Mouse (Mus musculus): ENCODE results near the gene Gm20716.
A peak's percentile ranks its signal among the peaks of the same experiment; 100 is the strongest.

Gm20716 gene

DNA sequence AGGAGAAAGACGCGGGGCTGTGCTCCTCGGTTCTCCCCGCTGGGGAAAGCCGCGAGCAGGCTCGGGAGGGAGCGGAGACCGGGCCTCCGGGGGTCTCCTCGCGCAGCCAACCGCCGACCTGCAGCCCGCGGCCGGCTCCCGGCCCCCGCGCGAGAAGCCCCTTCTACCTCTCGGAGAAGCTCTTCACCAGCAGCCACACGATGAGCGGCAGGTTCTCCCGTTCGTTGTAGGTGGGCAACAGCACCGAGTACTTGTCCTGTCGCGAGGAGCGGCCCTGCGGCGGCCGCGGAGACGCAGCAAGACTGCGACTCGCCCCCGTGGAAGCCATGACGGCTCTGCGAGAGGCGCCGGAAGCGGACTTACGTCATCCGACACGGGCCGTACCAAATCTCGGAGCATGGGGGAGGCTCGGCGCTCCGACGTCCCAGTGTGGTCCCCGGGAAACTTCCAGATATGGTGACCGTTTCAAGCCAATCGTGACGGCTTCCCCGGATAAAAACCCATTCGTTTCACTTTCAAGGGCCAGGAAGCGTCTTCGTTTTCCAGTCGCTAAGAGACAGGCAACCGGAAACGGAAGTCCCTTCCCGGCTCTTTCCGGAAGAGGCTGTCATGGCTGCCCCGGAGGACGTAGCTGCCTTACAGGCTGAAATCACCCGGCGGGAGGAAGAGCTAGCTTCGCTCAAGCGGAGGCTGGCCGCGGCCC is at the start of gene Gm20716, which contains the start of the genes Dpm1 and Mocs3:
Gene Gm20716, minus strand, starts transcription at position 339 of the 703 bp plus-strand sequence.
Gene Dpm1, minus strand, starts transcription at position 566 of the 703 bp plus-strand sequence.
Gene Mocs3, plus strand, starts transcription at position 597 of the 703 bp plus-strand sequence.
- peak; percentile 69 to 76 for DNase-seq

DNA sequence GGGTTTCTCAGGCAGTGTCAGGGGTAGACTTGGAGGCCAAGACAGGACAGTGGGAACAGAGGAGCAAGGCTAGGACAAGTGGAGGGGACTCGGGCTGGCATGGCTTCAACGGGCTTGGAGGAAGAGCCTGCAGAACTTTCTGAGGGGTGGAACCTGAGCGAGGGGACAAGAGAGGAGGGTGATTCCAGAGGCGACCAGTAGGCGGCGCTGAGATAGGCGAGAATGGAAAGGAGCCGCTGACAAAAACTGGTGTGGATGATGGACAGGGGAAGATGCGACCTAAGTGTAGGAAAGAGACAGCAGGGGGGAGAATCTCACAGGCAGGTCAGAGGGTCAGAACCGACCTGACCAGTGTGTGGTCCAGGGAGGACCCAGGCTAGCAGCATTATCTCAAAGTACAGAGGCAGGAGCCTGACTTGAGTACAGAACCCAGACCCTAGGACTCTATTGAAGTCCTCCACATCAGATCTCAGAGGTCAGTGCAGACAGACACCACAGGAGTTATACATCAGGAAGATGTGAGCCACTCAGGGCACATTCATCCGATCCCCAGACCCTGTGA is 44.3 kb upstream of the Gm20716 start:
- DNase-seq: peak; percentile 15 to 17

DNA sequence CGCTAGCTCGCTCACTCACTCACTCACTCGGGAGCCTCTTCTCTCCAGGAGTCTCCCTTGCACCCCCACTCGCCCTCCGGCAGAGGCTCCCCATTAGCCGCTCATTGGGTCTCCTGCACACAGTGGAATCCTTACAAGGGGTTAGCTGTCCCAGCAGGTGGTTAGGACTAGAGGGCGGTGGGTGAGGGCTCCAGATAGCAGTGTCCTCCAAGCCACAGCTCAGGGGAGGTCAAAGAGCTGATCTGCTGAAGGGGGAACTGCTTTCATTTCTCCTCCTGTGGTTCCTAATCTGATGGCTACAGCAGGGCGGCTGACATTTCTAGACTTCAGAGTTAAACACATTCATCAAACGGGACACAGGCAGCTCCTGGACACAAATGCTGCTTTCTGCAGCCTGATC is 43.2 kb upstream of the Gm20716 start:
- DNase-seq: no peak

DNA sequence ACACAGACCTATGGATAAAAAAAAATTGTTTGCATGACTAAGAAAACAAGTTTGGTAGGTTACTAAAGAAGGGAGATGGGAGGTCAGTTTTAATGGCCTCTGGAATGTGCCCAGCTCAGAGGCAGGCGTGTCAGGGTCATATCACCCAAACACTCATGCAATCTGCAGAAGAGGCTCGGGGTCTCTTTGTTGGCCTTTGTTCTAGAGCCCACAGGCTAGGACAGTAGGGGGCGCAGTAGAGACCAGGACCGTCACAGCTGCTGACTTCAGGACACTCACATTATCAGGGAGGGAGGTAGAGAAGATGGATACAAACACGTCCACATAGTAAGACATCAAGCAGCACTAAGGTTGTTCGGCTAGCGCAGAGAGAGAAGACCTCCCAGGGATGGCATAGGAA is 37.9 kb upstream of the Gm20716 start:
- no peak for DNase-seq

DNA sequence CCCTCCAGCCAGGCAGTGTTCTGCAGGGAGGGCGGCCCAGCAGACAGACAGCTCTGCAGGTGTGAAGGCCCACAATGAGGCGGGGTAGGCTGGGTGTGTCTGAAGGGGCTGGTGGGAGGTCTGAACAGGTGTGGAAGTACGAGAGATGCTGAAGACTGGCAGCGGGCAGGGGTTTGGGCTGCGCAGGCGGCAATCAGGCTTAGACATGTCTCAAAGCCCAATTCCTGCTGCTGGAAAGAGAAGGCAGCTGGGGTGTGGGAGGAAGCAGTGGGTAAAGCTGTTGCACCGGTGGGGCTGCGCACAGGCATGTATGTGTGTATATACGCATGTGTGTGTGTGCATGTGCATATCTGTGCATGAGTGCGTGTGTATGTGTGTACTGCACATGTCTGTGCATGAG is 30.7 kb upstream of the Gm20716 start:
- DNase-seq: no peak

DNA sequence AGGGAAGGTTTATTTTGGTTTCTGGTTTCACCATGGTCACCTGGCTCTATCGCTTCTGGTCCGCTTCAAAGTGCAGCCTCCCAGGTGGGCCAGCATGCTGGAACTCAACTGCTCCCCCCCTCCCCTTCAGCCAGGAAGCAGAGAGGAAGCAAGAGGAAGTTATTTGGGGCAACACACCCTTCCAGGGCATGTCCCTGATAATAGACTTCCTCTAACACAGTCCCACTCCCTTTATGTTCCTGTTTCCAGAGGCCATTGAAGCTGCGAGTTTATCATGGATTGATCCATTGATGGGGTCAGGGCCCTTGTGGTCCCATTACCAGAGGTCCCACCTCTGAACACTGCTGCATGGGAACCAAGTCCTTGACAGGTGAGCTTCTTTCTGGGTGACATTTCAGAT is 30.0 kb upstream of the Gm20716 start:
- no peak for DNase-seq

DNA sequence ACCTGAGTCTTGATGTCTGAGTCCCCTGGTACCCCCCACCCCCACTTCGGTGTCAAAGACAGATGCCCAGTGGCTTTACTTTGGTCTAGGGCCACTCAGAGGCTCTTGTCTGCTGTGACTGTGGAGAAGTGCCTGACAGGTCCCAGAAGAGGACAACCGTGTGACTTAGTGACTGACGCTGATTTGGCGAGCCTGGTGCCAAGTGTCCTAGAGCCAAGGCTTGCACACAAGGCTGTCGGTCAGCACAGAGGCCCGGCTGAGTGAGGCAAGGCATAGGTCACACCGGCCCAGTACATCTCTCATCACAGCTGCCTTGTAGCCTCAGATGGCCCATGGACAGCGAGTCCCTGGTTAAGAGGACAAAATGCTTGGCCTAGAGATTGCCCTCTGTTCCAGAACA is 28.9 kb upstream of the Gm20716 start:
- no peak for DNase-seq

DNA sequence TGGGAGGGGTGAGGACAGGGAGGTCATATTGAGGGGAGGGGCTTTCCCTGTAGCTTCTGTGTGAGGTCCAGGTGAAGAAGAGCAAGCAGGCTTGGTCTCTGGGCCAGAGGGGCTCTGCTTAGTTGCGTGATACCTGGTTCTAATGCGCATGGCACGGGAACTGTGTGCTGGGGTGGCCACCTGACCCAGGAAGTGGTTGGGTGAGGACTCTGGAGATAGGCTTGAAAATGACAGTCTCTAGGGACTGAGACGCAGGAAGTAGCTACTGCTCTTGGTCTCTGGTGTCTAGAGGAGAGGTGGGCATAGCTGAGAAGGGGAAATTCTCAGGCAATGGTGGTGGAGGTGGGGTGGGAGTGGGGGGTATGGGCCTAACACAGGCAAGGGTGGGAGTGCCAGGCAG is 27.0 kb upstream of the Gm20716 start:
- no peak for DNase-seq

DNA sequence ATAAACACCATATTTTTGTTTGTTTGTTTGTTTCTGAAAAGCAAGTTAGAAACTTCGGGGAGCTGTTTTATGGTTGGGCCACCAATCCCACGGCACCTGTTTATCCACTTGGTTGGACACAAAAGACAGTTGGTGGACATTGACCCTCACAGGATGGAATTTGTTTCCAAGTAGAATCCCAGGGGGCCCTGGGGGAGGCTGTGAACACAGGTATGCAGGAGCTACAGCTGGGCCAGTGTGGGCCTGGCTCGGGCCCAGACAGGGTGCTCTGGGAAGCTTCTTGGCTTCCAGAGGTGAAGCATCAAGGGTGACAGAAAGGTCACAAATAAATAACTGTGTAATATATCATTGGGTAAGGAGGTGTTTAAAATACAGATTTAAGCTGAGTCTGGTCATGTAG is 26.3 kb upstream of the Gm20716 start:
- DNase-seq: no peak

DNA sequence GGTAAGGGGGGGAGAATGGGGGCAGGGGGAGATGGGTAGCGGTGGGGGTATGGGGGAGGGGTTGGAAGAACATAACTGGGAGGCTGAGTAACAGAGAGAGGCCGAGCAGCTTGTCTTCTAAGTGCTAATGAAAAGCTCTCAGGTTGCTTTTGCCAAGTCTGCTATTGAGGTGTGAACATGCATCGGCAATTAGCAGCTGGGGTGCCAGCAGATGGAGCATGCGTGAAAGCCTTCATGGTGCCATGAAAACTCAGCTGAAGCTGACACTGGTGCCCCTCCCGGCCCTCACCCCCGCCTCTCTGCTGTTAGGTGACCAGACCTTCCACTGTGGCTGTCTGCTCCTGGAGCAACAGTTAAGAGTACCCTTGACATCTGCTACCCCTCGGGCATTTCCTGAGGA is 23.7 kb upstream of the Gm20716 start:
- DNase-seq: no peak

DNA sequence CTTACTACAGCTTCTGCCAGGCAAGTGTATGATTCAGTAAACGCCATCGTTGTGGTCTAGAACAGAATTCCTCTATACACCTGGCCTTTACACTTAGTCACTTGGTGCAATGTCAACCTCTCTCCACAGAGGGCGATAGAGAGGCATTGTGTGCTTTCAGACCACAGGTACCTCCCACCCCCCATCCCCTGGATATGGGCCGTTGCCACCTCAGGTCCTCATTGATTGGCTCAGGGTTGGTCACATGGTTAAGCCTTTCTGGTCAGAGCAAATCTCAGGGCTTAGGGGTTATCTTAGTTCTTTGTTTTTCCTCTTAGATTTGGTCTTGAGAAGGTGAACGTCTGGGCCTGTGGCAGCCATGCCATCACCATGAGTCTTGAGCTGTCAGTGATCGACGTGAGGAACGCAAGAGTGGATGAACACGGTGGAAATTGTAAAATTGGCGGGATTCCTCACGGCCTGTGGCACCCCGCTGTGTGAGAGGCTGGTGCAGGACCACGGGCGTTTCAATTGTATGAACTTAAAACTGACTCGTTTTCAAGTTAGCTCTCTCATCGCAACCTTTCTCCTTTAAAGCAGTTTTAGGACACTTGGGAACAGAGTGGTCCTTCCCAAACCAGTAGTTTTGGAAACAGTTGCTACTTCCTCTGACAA is 22.6 kb upstream of the Gm20716 start:
- no peak for DNase-seq

DNA sequence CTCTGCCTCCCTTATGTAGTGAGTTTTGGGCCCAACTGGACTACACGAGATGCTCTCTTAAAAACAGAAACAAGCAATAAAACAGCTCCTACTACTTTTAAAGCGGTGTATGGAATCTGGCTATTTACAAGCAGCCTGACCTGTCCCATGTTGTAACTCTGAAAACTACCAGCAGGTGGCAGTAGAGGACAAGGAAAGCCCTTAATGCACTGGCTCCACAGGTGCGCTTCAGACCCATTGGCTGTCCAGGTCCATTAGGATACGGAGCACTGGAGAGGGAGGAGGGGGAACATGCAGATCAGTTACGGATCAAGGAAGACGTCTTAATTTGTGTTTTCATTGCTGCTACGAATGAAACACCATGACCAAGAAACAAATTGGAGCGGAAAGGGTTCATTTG is 20.1 kb upstream of the Gm20716 start:
- DNase-seq: peak; percentile 20 to 51

DNA sequence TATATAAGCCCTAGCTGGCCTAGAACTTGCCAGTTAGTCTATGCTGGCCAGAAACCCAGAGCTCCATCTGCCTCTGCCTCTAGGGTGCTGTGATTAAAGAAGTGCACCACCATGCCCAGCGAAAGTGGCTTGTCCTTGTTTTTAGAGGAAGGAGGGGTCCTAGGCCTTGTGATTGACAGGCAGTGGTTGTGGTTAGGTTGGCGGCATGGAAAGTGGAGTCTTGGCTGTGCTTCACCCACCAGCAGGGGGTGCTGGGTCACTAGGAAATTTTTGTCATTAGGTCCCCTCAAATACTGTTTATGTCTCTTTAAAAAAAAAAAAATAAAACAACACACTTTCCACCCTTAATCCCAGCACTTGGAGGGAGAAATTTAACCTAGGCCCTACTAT is 18.7 kb upstream of the Gm20716 start:
- no peak for DNase-seq

DNA sequence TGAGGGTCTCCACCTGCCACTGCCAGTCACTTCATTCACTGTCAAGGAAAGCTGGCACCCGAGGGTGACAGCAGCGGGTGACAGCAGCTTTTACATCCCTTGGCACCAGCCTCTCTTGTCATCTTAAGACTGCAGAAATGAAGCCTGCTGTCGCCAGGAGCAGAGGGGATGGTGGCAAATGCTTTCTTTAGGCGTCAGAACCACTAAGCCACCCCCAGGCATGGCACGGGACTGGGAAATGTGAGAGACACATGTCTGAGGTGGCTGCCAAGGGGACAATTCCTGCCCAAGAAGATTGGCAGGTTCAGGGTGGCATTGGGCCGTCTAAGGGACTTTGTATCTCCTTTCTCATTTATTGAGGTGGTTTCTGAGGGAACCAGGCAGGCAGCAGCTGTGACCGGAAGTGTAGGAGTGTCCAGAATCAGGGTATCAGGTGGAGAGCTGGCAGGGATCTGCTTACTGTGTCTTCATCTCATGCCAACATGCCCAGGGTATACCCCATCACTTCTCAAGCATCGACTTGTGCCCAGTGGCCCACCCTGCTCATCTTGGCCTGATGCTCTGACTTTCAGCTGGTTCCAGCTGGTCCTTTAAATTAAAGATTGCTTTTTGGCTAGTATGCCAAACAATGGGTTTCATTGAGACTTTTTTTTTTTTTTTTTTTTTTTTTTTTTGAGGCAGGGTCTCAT is 18.1 kb upstream of the Gm20716 start:
- DNase-seq: no peak

DNA sequence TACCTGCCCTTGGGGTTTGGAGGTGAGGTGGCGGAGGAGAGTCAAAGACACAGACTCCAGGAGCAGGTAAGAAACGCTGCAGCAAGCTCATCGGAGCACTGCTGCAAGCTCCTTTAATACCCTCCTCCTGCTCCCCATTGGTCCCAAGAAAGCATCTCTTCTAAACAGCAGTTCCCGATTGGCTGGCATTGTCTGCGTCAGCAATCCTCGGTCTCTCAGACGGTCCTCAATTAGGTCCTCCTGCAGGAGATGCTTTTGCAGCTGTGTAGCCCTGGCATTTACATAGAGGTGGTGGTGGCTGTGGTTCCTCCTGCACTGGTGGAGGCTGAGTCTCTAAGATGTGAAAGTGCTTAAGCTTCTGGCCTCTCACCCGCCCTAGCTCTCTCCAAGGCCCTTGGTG is 15.4 kb upstream of the Gm20716 start:
- no peak for DNase-seq

DNA sequence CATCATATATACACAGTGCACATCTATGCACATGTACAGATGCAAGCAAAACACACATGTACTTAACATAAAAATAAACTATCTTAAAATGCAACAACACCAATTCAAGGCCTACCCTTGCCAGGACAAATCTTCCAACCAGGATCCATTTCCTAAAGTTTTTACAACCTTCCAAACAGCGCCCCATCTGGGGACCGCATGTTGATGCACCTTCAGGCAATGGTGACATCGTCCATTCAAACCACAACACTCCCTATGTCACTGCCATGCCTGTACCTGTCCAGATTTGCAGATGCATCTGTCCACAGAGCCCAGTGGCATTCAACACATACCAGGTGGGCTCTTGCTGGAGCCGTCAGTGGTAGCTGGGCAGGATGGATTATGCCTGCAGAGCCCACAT is 13.1 kb upstream of the Gm20716 start:
- DNase-seq: no peak

DNA sequence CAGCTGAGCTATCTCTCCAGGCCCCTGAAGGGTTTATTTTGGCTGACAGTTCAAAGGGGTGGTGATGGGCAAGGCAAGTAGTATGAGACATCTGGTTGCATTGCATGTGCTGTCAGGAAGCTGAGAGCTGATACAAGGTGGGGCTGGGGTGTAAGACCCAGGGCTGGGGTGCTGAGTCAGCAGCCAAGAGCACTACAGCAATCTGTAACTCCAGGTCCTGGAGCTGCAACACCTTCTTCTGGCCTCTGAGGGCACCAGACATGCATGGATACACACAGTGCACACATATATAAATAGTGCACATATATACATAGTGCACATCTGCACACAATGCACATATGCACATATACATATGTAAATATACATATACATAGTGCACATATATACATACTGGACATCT is 12.7 kb upstream of the Gm20716 start:
- DNase-seq: no peak

DNA sequence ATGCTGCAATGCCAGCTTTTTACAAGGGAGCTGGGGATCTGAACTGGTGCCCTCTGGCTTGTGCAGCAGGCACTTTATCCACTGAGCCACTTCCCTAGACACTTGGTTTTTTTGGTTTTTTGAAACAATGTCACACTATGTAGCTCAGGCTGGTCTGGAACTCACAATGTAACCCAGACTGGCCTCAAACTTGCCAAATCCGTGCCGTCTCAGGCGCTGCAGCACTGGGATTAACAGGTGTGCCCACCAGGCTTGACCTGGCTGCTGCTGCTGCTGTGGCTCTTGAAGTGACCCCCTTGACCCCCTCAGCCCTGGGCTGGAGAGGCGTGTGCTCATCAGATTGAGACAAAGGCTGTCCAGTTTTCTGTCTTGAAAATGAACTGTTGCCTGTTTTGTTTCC is 8.2 kb upstream of the Gm20716 start:
- DNase-seq: no peak

DNA sequence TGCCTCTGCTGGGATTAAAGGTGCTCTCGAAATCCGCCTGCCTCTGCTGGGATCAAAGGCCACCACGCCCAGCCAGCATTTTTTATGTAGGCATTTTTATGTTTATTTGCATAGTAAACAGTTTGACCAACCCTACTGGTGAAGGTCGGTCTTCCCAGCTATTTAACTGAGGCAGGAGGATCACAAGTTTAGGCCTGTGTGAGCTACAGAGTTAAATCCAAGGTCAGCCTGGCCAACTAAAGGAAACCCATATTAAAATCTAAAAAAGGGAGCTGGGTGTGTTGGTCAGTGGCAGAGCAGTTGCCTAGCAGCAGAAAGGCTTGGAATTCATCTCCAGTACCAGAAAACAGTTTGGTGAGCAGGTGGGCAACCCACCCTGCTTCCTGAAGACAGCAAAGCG is 3.1 kb upstream of the Gm20716 start:
- no peak for DNase-seq

DNA sequence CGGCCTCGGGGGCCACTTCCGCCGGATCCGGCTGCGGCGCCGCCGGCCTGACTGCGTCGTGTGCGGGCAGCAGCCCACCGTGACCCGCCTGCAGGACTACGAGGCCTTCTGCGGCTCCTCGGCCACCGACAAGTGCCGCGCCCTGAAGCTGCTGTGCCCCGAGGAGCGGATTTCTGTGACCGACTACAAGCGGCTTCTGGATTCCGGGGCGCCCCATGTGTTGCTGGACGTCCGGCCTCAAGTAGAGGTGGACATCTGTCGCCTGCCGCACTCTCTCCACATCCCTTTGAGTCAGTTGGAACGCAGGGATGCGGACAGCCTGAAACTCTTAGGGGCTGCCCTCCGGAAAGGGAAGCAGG is 1.3 kb upstream of the Gm20716 start:
- peak in 1 of 2 experiments; percentile 12 for DNase-seq

DNA sequence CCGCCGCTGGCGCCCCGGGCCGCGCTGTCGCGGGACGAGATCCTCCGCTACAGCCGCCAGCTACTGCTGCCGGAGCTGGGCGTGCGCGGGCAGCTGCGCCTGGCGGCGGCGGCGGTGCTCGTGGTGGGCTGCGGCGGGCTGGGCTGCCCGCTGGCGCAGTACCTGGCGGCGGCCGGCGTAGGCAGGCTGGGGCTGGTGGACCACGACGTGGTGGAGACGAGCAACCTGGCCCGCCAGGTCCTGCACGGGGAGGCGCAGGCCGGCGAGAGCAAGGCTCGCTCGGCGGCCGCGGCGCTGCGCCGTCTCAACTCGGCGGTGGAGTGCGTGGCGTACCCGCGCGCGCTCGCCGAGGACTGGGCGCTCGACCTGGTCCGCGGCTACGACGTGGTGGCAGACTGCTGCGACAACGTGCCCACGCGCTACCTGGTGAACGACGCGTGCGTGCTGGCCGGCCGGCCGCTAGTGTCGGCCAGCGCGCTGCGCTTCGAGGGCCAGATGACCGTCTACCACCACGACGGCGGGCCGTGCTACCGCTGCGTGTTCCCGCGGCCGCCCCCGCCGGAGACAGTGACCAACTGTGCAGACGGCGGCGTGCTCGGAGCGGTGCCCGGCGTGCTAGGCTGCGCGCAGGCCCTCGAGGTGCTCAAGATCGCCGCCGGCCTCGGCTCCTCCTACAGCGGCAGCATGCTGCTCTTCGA is 758 bp upstream of the Gm20716 start:
- DNase-seq: peak in 1 of 2 experiments; percentile 20

DNA sequence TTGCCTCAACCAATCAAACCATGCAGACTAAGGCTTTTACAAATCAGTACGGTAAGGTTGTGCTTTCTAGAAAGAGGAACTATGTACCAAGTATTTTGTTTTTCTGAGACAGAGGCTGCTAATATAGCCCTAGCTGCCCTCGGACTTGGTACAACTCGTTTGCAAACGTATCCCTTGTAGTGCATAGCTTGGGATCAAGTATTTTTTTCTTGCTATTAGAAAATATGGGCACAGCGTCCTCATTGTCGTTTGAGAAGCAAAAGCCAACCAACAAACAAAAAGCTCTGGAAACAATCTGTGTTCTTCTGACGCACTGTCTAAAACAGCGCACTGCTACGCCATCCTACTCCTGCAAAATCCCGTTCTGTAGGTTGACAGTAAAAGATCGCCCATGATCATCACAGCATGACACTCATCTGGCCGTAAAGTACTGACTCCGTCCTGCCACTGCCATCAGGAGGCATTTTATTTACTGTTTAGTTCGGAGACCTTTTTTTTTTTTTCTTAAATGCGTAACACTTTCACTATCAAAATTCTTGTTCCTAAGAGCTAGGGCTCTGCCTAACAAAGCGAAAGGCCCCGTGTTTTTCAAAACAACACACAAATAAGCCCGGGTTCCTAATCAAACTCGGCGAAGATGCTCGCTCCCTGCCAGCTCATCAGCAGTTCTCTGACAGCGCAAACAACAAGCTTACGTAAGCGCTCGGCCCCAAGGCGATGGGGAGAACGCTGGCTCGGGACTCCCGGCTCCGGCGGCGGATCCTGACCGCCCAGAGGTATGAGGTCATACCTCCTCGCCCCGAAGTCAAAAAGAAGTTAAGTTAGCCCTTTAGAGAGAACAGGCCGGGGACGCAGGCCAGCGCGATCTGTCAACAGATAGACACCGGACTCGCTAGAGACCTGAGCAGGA is 793 bp downstream of the Gm20716 start:
- DNase-seq: no peak
